Mouse (Mus musculus) ES-Bruce4 (cell line): ENCODE data around the gene Dab1. TPM values are rescaled to one million over a fixed set of nuclear protein-coding genes. Genes with fewer than 3 reads are reported as not detected.

Source experiments
- H3K27ac ChIP-seq: 2 replicates; pipeline ENCODE4 v1.5.1; 2012; ENCODE audit warnings: low read length, inconsistent platforms; ENCODE audit not compliant: insufficient read depth
- H3K27me3 ChIP-seq: 2 replicates; pipeline ENCODE4 v1.6.1; 2012; ENCODE audit warnings: mild to moderate bottlenecking, low read length, inconsistent platforms; ENCODE audit not compliant: control insufficient read depth, poor library complexity, insufficient read depth, severe bottlenecking
- H3K36me3 ChIP-seq: 2 replicates; pipeline ENCODE4 v1.6.1; 2012; ENCODE audit warnings: inconsistent platforms, mild to moderate bottlenecking, low read length, moderate library complexity; ENCODE audit not compliant: control insufficient read depth, poor library complexity, insufficient read depth, severe bottlenecking
- H3K4me1 ChIP-seq: one replicate; pipeline ENCODE4 v1.8.1; 2011; ENCODE audit warnings: low read length; ENCODE audit not compliant: control insufficient read depth, insufficient read depth
- H3K4me3 ChIP-seq: 2 replicates; pipeline ENCODE4 v1.5.1; 2011; ENCODE audit warnings: low read depth, mild to moderate bottlenecking, low read length
- H3K9ac ChIP-seq: 2 replicates; pipeline ENCODE4 v1.6.1; 2012; ENCODE audit warnings: low read depth, mild to moderate bottlenecking, inconsistent platforms; ENCODE audit not compliant: poor library complexity, severe bottlenecking
- H3K9me3 ChIP-seq: replicated peaks from 2 replicates; pipeline ENCODE4 v1.6.1; 2012; ENCODE audit warnings: mild to moderate bottlenecking, low read length, inconsistent platforms; ENCODE audit not compliant: control insufficient read depth, poor library complexity, insufficient read depth, severe bottlenecking
- CTCF ChIP-seq: IDR thresholded peaks from one replicate; pipeline ENCODE4 v1.8.1; 2011; ENCODE audit warnings: low read depth, low read length
- EP300 ChIP-seq: IDR thresholded peaks from 2 replicates; pipeline ENCODE4 v1.6.1; 2011; ENCODE audit warnings: low read depth, low read length; ENCODE audit not compliant: insufficient read depth
- POLR2A ChIP-seq: IDR thresholded peaks from one replicate; pipeline ENCODE4 v1.8.1; 2011; ENCODE audit warnings: low read length; ENCODE audit not compliant: insufficient read depth
- polyA plus RNA-seq: library from polyadenylated mRNA; stranded (reverse); fragments of >200 nt; gene quantifications from 2 replicates; pipeline ENCODE4 v1.2.4, GENCODE M21; 2011; ENCODE audit warnings: low read depth; ENCODE audit not compliant: missing spikeins, insufficient read depth, insufficient read length

The Dab1 gene
- polyA plus RNA-seq, 1 experiment, result 4.8 TPM

GRCm38 (mm10) chr4:104059569-104059968 lies 440.4 kb downstream of the Dab1 start:
- no peaks in the 10 kb centered on the region for H3K36me3 ChIP-seq
- no peaks in the 10 kb centered on the region for H3K4me1 ChIP-seq
- no peak overlapping the region for H3K4me3 ChIP-seq
- H3K9ac ChIP-seq, result no peak overlapping the region
- no peak for TF ChIP-seq EP300
- no peak for TF ChIP-seq CTCF
- no peak for TF ChIP-seq POLR2A
- no peaks in the 10 kb centered on the region for H3K9me3 ChIP-seq
- H3K27me3 ChIP-seq, result no peaks in the 10 kb centered on the region
- H3K27ac ChIP-seq, result no peak overlapping the region

GRCm38 (mm10) chr4:104062356-104062755 lies 443.2 kb downstream of the Dab1 start:
- TF ChIP-seq POLR2A, result no peak
- no peak for TF ChIP-seq CTCF
- no peak for TF ChIP-seq EP300
- Histone ChIP-seq H3K36me3 (no peaks in the 10 kb centered on the region), H3K4me3 (no peak overlapping the region), H3K9me3 (no peaks in the 10 kb centered on the region), H3K9ac (no peak overlapping the region), H3K27me3 (no peaks in the 10 kb centered on the region; the same call in 1 of the 2 replicates), H3K27ac (no peak overlapping the region), H3K4me1 (no peaks in the 10 kb centered on the region)

- Histone ChIP-seq H3K9ac (no peak overlapping the region), H3K4me1 (no peaks in the 10 kb centered on the region), H3K4me3 (no peak overlapping the region), H3K36me3 (no peaks in the 10 kb centered on the region), H3K27me3 (no peaks in the 10 kb centered on the region; the same call in 1 of the 2 replicates), H3K27ac (no peak overlapping the region), H3K9me3 (no peaks in the 10 kb centered on the region)
- TF ChIP-seq EP300, result no peak
- no peak for TF ChIP-seq POLR2A
- no peak for TF ChIP-seq CTCF
Measured at GRCm38 (mm10) chr4:104066901-104067300, 447.7 kb downstream of the Dab1 start.

- no peaks in the 10 kb centered on the region; the same call in 1 of the 2 replicates for H3K27me3 ChIP-seq
- no peaks in the 10 kb centered on the region for H3K9me3 ChIP-seq
- H3K4me1 ChIP-seq, result no peaks in the 10 kb centered on the region
- TF ChIP-seq POLR2A (no peak), EP300 (no peak), CTCF (no peak)
- no peak overlapping the region for H3K9ac ChIP-seq
- H3K36me3 ChIP-seq, result no peaks in the 10 kb centered on the region
- H3K27ac ChIP-seq, result no peak overlapping the region
- H3K4me3 ChIP-seq, result no peak overlapping the region
Measured at GRCm38 (mm10) chr4:104067748-104068147, 448.6 kb downstream of the Dab1 start.

- H3K9ac ChIP-seq, result no peak overlapping the region
- H3K27me3 ChIP-seq, result no peaks in the 10 kb centered on the region; the same call in 1 of the 2 replicates
- H3K4me3 ChIP-seq, result no peak overlapping the region
- H3K9me3 ChIP-seq, result no peaks in the 10 kb centered on the region
- H3K27ac ChIP-seq, result no peak overlapping the region
- H3K4me1 ChIP-seq, result no peaks in the 10 kb centered on the region
- TF ChIP-seq POLR2A, result no peak
- no peak for TF ChIP-seq EP300
- TF ChIP-seq CTCF, result no peak
- H3K36me3 ChIP-seq, result no peaks in the 10 kb centered on the region
Measured at GRCm38 (mm10) chr4:104071296-104071695, 452.1 kb downstream of the Dab1 start.

GRCm38 (mm10) chr4:104073920-104074459 lies 454.8 kb downstream of the Dab1 start:
- Histone ChIP-seq H3K27ac (no peak overlapping the region), H3K36me3 (no peaks in the 10 kb centered on the region), H3K4me1 (no peaks in the 10 kb centered on the region), H3K9ac (no peak overlapping the region), H3K27me3 (no peaks in the 10 kb centered on the region), H3K9me3 (no peaks in the 10 kb centered on the region), H3K4me3 (no peak overlapping the region)
- TF ChIP-seq CTCF (no peak), EP300 (no peak), POLR2A (no peak)
